ENCODE assay signal across 8 mouse cellular contexts in genomic region chr9:23378731-23379170, GRCm38 (mm10).
A peak's percentile ranks its signal among the peaks of the same experiment; 100 is the strongest.
DNase-seq lines count a peak whose midpoint lies in the region; ATAC-seq lines count a peak whose summit lies in the region.

No protein-coding gene starts in this region.

- H3K4me2 ChIP-seq in heart, embryonic 16.5 days (ENCODE audit: low read depth, low read length), result no peak overlapping the region
- H3K4me2 ChIP-seq in forebrain, embryonic 15.5 days (replicated peaks), result no peak overlapping the region
- H3K4me2 ChIP-seq in neural tube, embryonic 12.5 days (replicated peaks), result peak overlapping the region; percentile 12; the same call in 1 of the 2 replicates

- H3K27ac ChIP-seq in heart, embryonic 16.5 days (ENCODE audit: low read length), result peak overlapping the region; percentile 23; the same call in 1 of the 2 replicates
- H3K27ac ChIP-seq in forebrain, embryonic 15.5 days (replicated peaks), result peak overlapping the region; percentile 90
- peak overlapping the region; percentile 4; the same call in 1 of the 2 replicates for H3K27ac ChIP-seq in neural tube, embryonic 12.5 days

- no peaks in the 10 kb centered on the region for H3K9me3 ChIP-seq in heart, embryonic 16.5 days (replicated peaks; ENCODE audit: control insufficient read depth, low read length)
- H3K9me3 ChIP-seq in forebrain, embryonic 15.5 days, result no peaks in the 10 kb centered on the region
- H3K9me3 ChIP-seq in neural tube, embryonic 12.5 days, result no peaks in the 10 kb centered on the region

- WGBS in heart, embryonic 16.5 days, result 34% methylated on average over 6 of the region's 6 CpGs
- WGBS in forebrain, embryonic 15.5 days, result 2% methylated on average over 6 of the region's 6 CpGs
- WGBS in neural tube, embryonic 12.5 days, result 13% methylated on average over 6 of the region's 6 CpGs

- no peaks in the 10 kb centered on the region for H3K27me3 ChIP-seq in heart, embryonic 16.5 days (ENCODE audit: control insufficient read depth, insufficient read depth, low read length)
- no peaks in the 10 kb centered on the region for H3K27me3 ChIP-seq in forebrain, embryonic 15.5 days
- H3K27me3 ChIP-seq in neural tube, embryonic 12.5 days (replicated peaks), result no peaks in the 10 kb centered on the region

- ATAC-seq in heart, embryonic 16.5 days (replicated peaks; ENCODE audit: extremely low read depth, insufficient read depth, low FRiP score), result peak; percentile 52; the same call in 1 of the 2 replicates
- peak; percentile 94 for ATAC-seq in forebrain, embryonic 15.5 days (replicated peaks)
- ATAC-seq in neural tube, embryonic 12.5 days (ENCODE audit: low FRiP score, low read depth), result peak; percentile 82

- no peak overlapping the region for H3K4me3 ChIP-seq in heart, embryonic 16.5 days (ENCODE audit: low read length)
- H3K4me3 ChIP-seq in forebrain, embryonic 15.5 days, result no peak overlapping the region
- no peak overlapping the region for H3K4me3 ChIP-seq in neural tube, embryonic 12.5 days

- H3K4me1 ChIP-seq in heart, embryonic 16.5 days (ENCODE audit: control insufficient read depth, insufficient read depth, low read length), result peaks cover 13% of the 10 kb centered on the region
- peaks cover 42% of the 10 kb centered on the region for H3K4me1 ChIP-seq in forebrain, embryonic 15.5 days
- peaks cover 27% of the 10 kb centered on the region for H3K4me1 ChIP-seq in neural tube, embryonic 12.5 days

- H3K9ac ChIP-seq in heart, embryonic 16.5 days (ENCODE audit: low read length), result no peak overlapping the region
- no peak overlapping the region for H3K9ac ChIP-seq in forebrain, embryonic 15.5 days (replicated peaks)
- no peak overlapping the region for H3K9ac ChIP-seq in neural tube, embryonic 12.5 days

- no peak for DNase-seq in heart, adult 18-20 months
- peak; percentile 47 for DNase-seq in brain, embryonic 18.5 days (ENCODE audit: low read depth, low spot score)
- DNase-seq in layer of hippocampus, adult 9-10 months (ENCODE audit: low spot score), result peak; percentile 16
- no peak for DNase-seq in thymus, adult 18-20 months
- DNase-seq in spleen, adult 12 weeks (ENCODE audit: low spot score), result no peak

- no peaks in the 10 kb centered on the region for H3K36me3 ChIP-seq in heart, embryonic 16.5 days (ENCODE audit: control insufficient read depth, insufficient read depth)
- H3K36me3 ChIP-seq in forebrain, embryonic 15.5 days, result no peaks in the 10 kb centered on the region
- H3K36me3 ChIP-seq in neural tube, embryonic 12.5 days, result no peaks in the 10 kb centered on the region

Comparison
In these comparisons a context has a peak if more than half of its experiments do, and no peak if none do; other contexts are left out.
1. H3K27ac ChIP-seq: peak in every context shown above with its lines; median percentile 90 in forebrain, embryonic 15.5 days; 23 in heart, embryonic 16.5 days; 4 in neural tube, embryonic 12.5 days.
2. DNase-seq: peak in brain, embryonic 18.5 days (single experiment) and layer of hippocampus, adult 9-10 months (single experiment); none in heart, adult 18-20 months (0 of 2), thymus, adult 18-20 months (0 of 2) and spleen, adult 12 weeks (single experiment).
3. Peak in every context shown above with its lines, with median percentiles within 50 percentile points of each other: ATAC-seq.